21 mouse cellular contexts compared by ENCODE assay signal in genomic region chr3:41321808-41322207, GRCm38 (mm10).
A peak's percentile ranks its signal among the peaks of the same experiment; 100 is the strongest.
DNase-seq lines count a peak whose midpoint lies in the region; ATAC-seq lines count a peak whose summit lies in the region.
"Had no signal": no experiment of that assay in that cellular context is flagged by ENCODE, and none has a peak within 500 bp of the region (broad histone marks: within the 10 kb centered on the region; RNA-seq: fewer than 3 reads in every experiment).

No protein-coding gene starts in this region.

- no peaks in the 10 kb centered on the region for H3K27me3 ChIP-seq in heart, embryonic 10.5 days (ENCODE audit: insufficient read depth, poor library complexity, severe bottlenecking)
- H3K27me3 ChIP-seq: forebrain, embryonic 15.5 days; heart, embryonic 13.5 days; neural tube, embryonic 15.5 days had no signal

- 0 out of 2 replicates have a peak, but pooled peaks cover 3% of the 10 kb centered on the region for H3K9me3 ChIP-seq in heart, embryonic 10.5 days
- H3K9me3 ChIP-seq: forebrain, embryonic 15.5 days; heart, embryonic 13.5 days; neural tube, embryonic 15.5 days had no signal

- H3K27ac ChIP-seq in heart, embryonic 10.5 days, result no peak overlapping the region
- H3K27ac ChIP-seq: forebrain, embryonic 15.5 days; heart, embryonic 13.5 days; hindbrain, postnatal 0 days; neural tube, embryonic 15.5 days had no signal

- 85% methylated on average over 1 of the region's 1 CpGs for WGBS in heart, embryonic 10.5 days

- ATAC-seq in hematopoietic stem cell, adult 5-6 weeks (replicated peaks in 1 of 2; ENCODE audit: insufficient read depth in 1 of 2, low FRiP score in 2 of 2, low TSS enrichment in 1 of 2, low read depth in 1 of 2, poor library complexity in 2 of 2, severe bottlenecking in 2 of 2), result peak; percentile 43 to 52; a peak in 3 of 4 replicates
- ATAC-seq: CD4-positive, CD25-positive, alpha-beta regulatory T cell, adult 4 months; forebrain, embryonic 15.5 days; hindbrain, postnatal 0 days; intestine, embryonic 16.5 days had no signal

- no peak overlapping the region for H3K4me3 ChIP-seq in heart, embryonic 10.5 days
- H3K4me3 ChIP-seq: forebrain, embryonic 15.5 days; heart, embryonic 13.5 days; neural tube, embryonic 15.5 days had no signal

- H3K36me3 ChIP-seq in heart, embryonic 10.5 days, result no peaks in the 10 kb centered on the region
- H3K36me3 ChIP-seq: forebrain, embryonic 15.5 days; heart, embryonic 13.5 days; neural tube, embryonic 15.5 days had no signal

- DNase-seq in heart, adult 11 months, result peak; percentile 90
- DNase-seq in heart, embryonic 10.5 days (ENCODE audit: low spot score), result no peak
- peak; percentile 30 for DNase-seq in A20 (ENCODE audit: low read depth, low spot score)
- peak; percentile 25 to 39 for DNase-seq in heart, adult 9 months (ENCODE audit: low spot score in 2 of 2)
- DNase-seq in cerebellum, postnatal 14 days, result no peak
- DNase-seq in frontal cortex, postnatal 25 days (ENCODE audit: low spot score in 2 of 2), result no peak
- no peak for DNase-seq in right cerebral cortex, postnatal 14 days
- DNase-seq: cerebellum, adult 11-12 months; cerebellum, postnatal 10 days; gastrocnemius, postnatal 14 days; kidney, adult 9 months; kidney, postnatal 14 days; layer of hippocampus, postnatal 36 days; thymus, adult 18-20 months had no signal

- H3K4me1 ChIP-seq in heart, embryonic 10.5 days, result no peaks in the 10 kb centered on the region

Comparison
In these comparisons a context has a peak if more than half of its experiments do, and no peak if none do; other contexts are left out.
1. DNase-seq: peak in heart, adult 11 months (single experiment), A20 (single experiment) and heart, adult 9 months (2 of 2); none in heart, embryonic 10.5 days (single experiment), cerebellum, postnatal 14 days (0 of 2), frontal cortex, postnatal 25 days (0 of 2) and right cerebral cortex, postnatal 14 days (single experiment).